In genomic region chr8:72833112-72833511, GRCm38 (mm10) we compare ENCODE assay signal across 14 mouse cellular contexts.
DNase-seq lines count a peak whose midpoint lies in the region; ATAC-seq and TF ChIP-seq lines count a peak whose summit lies in the region.
"Had no signal": no experiment of that assay in that cellular context is flagged by ENCODE, and none has a peak within 500 bp of the region (broad histone marks: within the 10 kb centered on the region; RNA-seq: fewer than 3 reads in every experiment).

No protein-coding gene starts in this region.

- no peak for TF ChIP-seq POLR2A in lung, adult 2 months (IDR thresholded peaks at IDR 0.05; ENCODE audit: borderline replicate concordance, extremely low read depth, low read depth, low read length)

- H3K4me1 ChIP-seq in forebrain, embryonic 13.5 days = no peaks in the 10 kb centered on the region
- no peaks in the 10 kb centered on the region for H3K4me1 ChIP-seq in forebrain, postnatal 0 days (ENCODE audit: insufficient read depth)
- H3K4me1 ChIP-seq in lung, embryonic 14.5 days (ENCODE audit: insufficient read depth) = no peaks in the 10 kb centered on the region
- H3K4me1 ChIP-seq in lung, adult 2 months (ENCODE audit: control insufficient read depth, insufficient read depth, low read length) = no peaks in the 10 kb centered on the region
- H3K4me1 ChIP-seq in embryonic facial prominence, embryonic 10.5 days = no peaks in the 10 kb centered on the region
- H3K4me1 ChIP-seq: hindbrain, embryonic 12.5 days had no signal

- H3K9ac ChIP-seq in forebrain, embryonic 13.5 days = no peak overlapping the region
- no peak overlapping the region for H3K9ac ChIP-seq in forebrain, postnatal 0 days
- no peak overlapping the region for H3K9ac ChIP-seq in lung, embryonic 14.5 days
- H3K9ac ChIP-seq: hindbrain, embryonic 12.5 days had no signal

- intact Hi-C loops in gastrocnemius, adult 2 months (cut with DNase I) = no loop called here

- H3K27ac ChIP-seq in forebrain, embryonic 13.5 days = no peak overlapping the region
- H3K27ac ChIP-seq in forebrain, postnatal 0 days (ENCODE audit: low read depth, low read length) = no peak overlapping the region
- no peak overlapping the region for H3K27ac ChIP-seq in lung, embryonic 14.5 days (ENCODE audit: low read depth)
- no peak overlapping the region for H3K27ac ChIP-seq in gastrocnemius, adult 2 months
- H3K27ac ChIP-seq in embryonic facial prominence, embryonic 10.5 days (replicated peaks) = no peak overlapping the region
- H3K27ac ChIP-seq: hindbrain, embryonic 12.5 days had no signal

- no peak for TF ChIP-seq CTCF in forebrain, postnatal 0 days (IDR thresholded peaks at IDR 0.05; ENCODE audit: low read depth)
- TF ChIP-seq CTCF in lung, embryonic 14.5 days (IDR thresholded peaks at IDR 0.05; ENCODE audit: low read depth) = peak; percentile 47
- no peak for TF ChIP-seq CTCF in lung, adult 2 months (IDR thresholded peaks at IDR 0.05; ENCODE audit: insufficient read depth, low read length)
- no peak for TF ChIP-seq CTCF in gastrocnemius, adult 2 months (IDR thresholded peaks at IDR 0.05)

- peak; percentile 19; the same call in 1 of the 2 replicates for ATAC-seq in forebrain, embryonic 13.5 days
- ATAC-seq in forebrain, postnatal 0 days = no peak
- peak; percentile 45; the same call in 1 of the 2 replicates for ATAC-seq in lung, embryonic 14.5 days (ENCODE audit: insufficient read depth)

- WGBS in forebrain, embryonic 13.5 days = 46% methylated on average over 2 of the region's 2 CpGs
- whole genome bisulfite sequencing in forebrain, postnatal 0 days = 56% methylated on average over 2 of the region's 2 CpGs
- 75% methylated on average over 2 of the region's 2 CpGs for WGBS in lung, embryonic 14.5 days
- WGBS in lung, adult 2 months = 58% methylated on average over 2 of the region's 2 CpGs
- WGBS in embryonic facial prominence, embryonic 10.5 days = 81% methylated on average over 2 of the region's 2 CpGs

- H3K9me3 ChIP-seq in forebrain, embryonic 13.5 days (replicated peaks) = no peaks in the 10 kb centered on the region
- H3K9me3 ChIP-seq in forebrain, postnatal 0 days (ENCODE audit: low read length) = no peaks in the 10 kb centered on the region
- no peaks in the 10 kb centered on the region for H3K9me3 ChIP-seq in lung, embryonic 14.5 days (ENCODE audit: low read depth, low read length)
- no peaks in the 10 kb centered on the region for H3K9me3 ChIP-seq in embryonic facial prominence, embryonic 10.5 days
- H3K9me3 ChIP-seq: hindbrain, embryonic 12.5 days; megakaryocyte, embryonic 14.5 days had no signal

- DNase-seq in forebrain, postnatal 0 days = no peak
- DNase-seq in lung, embryonic 14.5 days = peak; percentile 8
- DNase-seq in lung, adult 2 months = no peak
- peak; percentile 12 for DNase-seq in adipocyte (ENCODE audit: low spot score)
- DNase-seq in retina, postnatal 1 day = peak; percentile 19
- DNase-seq in gastrocnemius, adult 2 months = no peak
- DNase-seq in embryonic facial prominence, embryonic 10.5 days (ENCODE audit: low spot score) = no peak
- DNase-seq: cerebellum, postnatal 14 days; layer of hippocampus, postnatal 36 days; thymus, adult 18-20 months had no signal

- H3K36me3 ChIP-seq in forebrain, embryonic 13.5 days (ENCODE audit: poor library complexity, severe bottlenecking) = peaks cover 17% of the 10 kb centered on the region
- peaks cover 13% of the 10 kb centered on the region for H3K36me3 ChIP-seq in forebrain, postnatal 0 days (ENCODE audit: insufficient read depth)
- no peaks in the 10 kb centered on the region for H3K36me3 ChIP-seq in lung, embryonic 14.5 days (ENCODE audit: insufficient read depth)
- peaks cover 5% of the 10 kb centered on the region for H3K36me3 ChIP-seq in embryonic facial prominence, embryonic 10.5 days (replicated peaks)

- H3K4me3 ChIP-seq in forebrain, embryonic 13.5 days = no peak overlapping the region
- H3K4me3 ChIP-seq in forebrain, postnatal 0 days (ENCODE audit: low read depth, low read length) = no peak overlapping the region
- H3K4me3 ChIP-seq in lung, embryonic 14.5 days (ENCODE audit: low read depth, low read length) = no peak overlapping the region
- no peak overlapping the region for H3K4me3 ChIP-seq in lung, adult 2 months (replicated peaks; ENCODE audit: extremely low read depth, low read depth, low read length)
- H3K4me3 ChIP-seq in gastrocnemius, adult 2 months = no peak overlapping the region
- H3K4me3 ChIP-seq in embryonic facial prominence, embryonic 10.5 days = no peak overlapping the region
- H3K4me3 ChIP-seq: hindbrain, embryonic 12.5 days; megakaryocyte, embryonic 14.5 days had no signal

- H3K4me2 ChIP-seq in forebrain, embryonic 13.5 days = no peak overlapping the region
- no peak overlapping the region for H3K4me2 ChIP-seq in forebrain, postnatal 0 days (ENCODE audit: low read depth)
- no peak overlapping the region for H3K4me2 ChIP-seq in lung, embryonic 14.5 days
- H3K4me2 ChIP-seq: heart, embryonic 11.5 days; hindbrain, embryonic 12.5 days had no signal

- H3K27me3 ChIP-seq in forebrain, embryonic 13.5 days = no peaks in the 10 kb centered on the region
- no peaks in the 10 kb centered on the region for H3K27me3 ChIP-seq in forebrain, postnatal 0 days (ENCODE audit: insufficient read depth, low read length)
- H3K27me3 ChIP-seq in lung, embryonic 14.5 days (ENCODE audit: insufficient read depth, low read length) = no peaks in the 10 kb centered on the region
- no peaks in the 10 kb centered on the region for H3K27me3 ChIP-seq in embryonic facial prominence, embryonic 10.5 days (replicated peaks; ENCODE audit: low read depth, poor library complexity, severe bottlenecking)
- H3K27me3 ChIP-seq: hindbrain, embryonic 12.5 days had no signal

Comparison
In these comparisons a context has a peak if more than half of its experiments do, and no peak if none do; other contexts are left out.
1. DNase-seq: peak in lung, embryonic 14.5 days (single experiment), adipocyte (single experiment) and retina, postnatal 1 day (single experiment); none in forebrain, postnatal 0 days (single experiment), lung, adult 2 months (single experiment), gastrocnemius, adult 2 months (single experiment) and embryonic facial prominence, embryonic 10.5 days (single experiment).